Mouse (Mus musculus) gastrocnemius, postnatal 25 days (tissue): ENCODE measurements around the gene Mapk6. TPM values are rescaled to one million over a fixed set of nuclear protein-coding genes. Genes with fewer than 3 reads are reported as not detected.

Experiments
- DNase-seq: peaks from one replicate; pipeline ENCODE4 v3.0.0; 2022
- total RNA-seq, 2 experiments: library from RNA; stranded (reverse); gene quantifications; 1 replicate in 1 of 2; 2 replicates in 1 of 2; pipeline ENCODE4 v1.2.3; 2021

The Mapk6 gene
- total RNA-seq, 2 experiments from 2014 or later: 25.9 to 30.0 TPM

GRCm38 (mm10) chr9:75424358-75425150, 14.7 kb upstream of the Mapk6 start:
- DNase-seq: no peak

GRCm38 (mm10) chr9:75423683-75424082, 13.9 kb upstream of the Mapk6 start:
- no peak for DNase-seq

- DNase-seq: no peak
Observed at GRCm38 (mm10) chr9:75422251-75422691, 12.5 kb upstream of the Mapk6 start.

GRCm38 (mm10) chr9:75414204-75414603, 4.4 kb upstream of the Mapk6 start:
- no peak for DNase-seq

GRCm38 (mm10) chr9:75413206-75413605, 3.4 kb upstream of the Mapk6 start:
- DNase-seq: no peak

- no peak for DNase-seq
Observed at GRCm38 (mm10) chr9:75411584-75411983, 1.8 kb upstream of the Mapk6 start.

- no peak for DNase-seq
Observed at GRCm38 (mm10) chr9:75410868-75411487, 1.2 kb upstream of the Mapk6 start.

GRCm38 (mm10) chr9:75409031-75409851, 564 bp downstream of the Mapk6 start:
- DNase-seq: peak; percentile 81

- no peak for DNase-seq
Observed at GRCm38 (mm10) chr9:75408204-75408826, 1.5 kb downstream of the Mapk6 start.

- DNase-seq: peak; percentile 56
Observed at GRCm38 (mm10) chr9:75407803-75408202, 2.0 kb downstream of the Mapk6 start.

- no peak for DNase-seq
Observed at GRCm38 (mm10) chr9:75406121-75406520, 3.7 kb downstream of the Mapk6 start.

GRCm38 (mm10) chr9:75403520-75403919, 6.3 kb downstream of the Mapk6 start:
- DNase-seq: no peak

- no peak for DNase-seq
Observed at GRCm38 (mm10) chr9:75401593-75402504, 8.0 kb downstream of the Mapk6 start.

- no peak for DNase-seq
Observed at GRCm38 (mm10) chr9:75400639-75401038, 9.2 kb downstream of the Mapk6 start.

- no peak for DNase-seq
Observed at GRCm38 (mm10) chr9:75399069-75399468, 10.7 kb downstream of the Mapk6 start.

- DNase-seq: no peak
Observed at GRCm38 (mm10) chr9:75395971-75396370, 13.8 kb downstream of the Mapk6 start.

GRCm38 (mm10) chr9:75393251-75393650, 16.6 kb downstream of the Mapk6 start:
- no peak for DNase-seq

GRCm38 (mm10) chr9:75385218-75385974, 24.4 kb downstream of the Mapk6 start:
- DNase-seq: no peak

GRCm38 (mm10) chr9:75384337-75384962, 25.4 kb downstream of the Mapk6 start:
- no peak for DNase-seq

- DNase-seq: no peak
Observed at GRCm38 (mm10) chr9:75383785-75384184, 26.0 kb downstream of the Mapk6 start.
